Mouse (Mus musculus) bone marrow, adult 2 months (tissue): ENCODE measurements around the gene Serpina5. TPM values are rescaled to one million over a fixed set of nuclear protein-coding genes. Genes with fewer than 3 reads are reported as not detected.

Experiments
- H3K27ac ChIP-seq: fragments of 200-500 bp; 2 replicates; pipeline ENCODE4 v1.5.1; 2012; ENCODE audit warnings: low read depth, mild to moderate bottlenecking, control low read depth, inconsistent platforms, low read length; ENCODE audit not compliant: control insufficient read depth, poor library complexity, insufficient read depth
- H3K4me1 ChIP-seq: fragments of 200-500 bp; 2 replicates; pipeline ENCODE4 v1.6.1; 2011; ENCODE audit warnings: low read length; ENCODE audit not compliant: control insufficient read depth, insufficient read depth
- H3K4me3 ChIP-seq: fragments of 200-500 bp; replicated peaks from 2 replicates; pipeline ENCODE3; 2011; ENCODE audit warnings: mild to moderate bottlenecking, low read depth, low read length, control low read depth; ENCODE audit not compliant: control insufficient read depth
- CTCF ChIP-seq: fragments of 200-500 bp; IDR thresholded peaks from 2 replicates; pipeline ENCODE4 v1.5.1; 2011; ENCODE audit warnings: low read length, control low read depth; ENCODE audit not compliant: control insufficient read depth, insufficient read depth
- POLR2A ChIP-seq: fragments of 200-500 bp; IDR thresholded peaks from 2 replicates; pipeline ENCODE4 v1.6.1; 2011; ENCODE audit warnings: low read depth, mild to moderate bottlenecking, control low read depth, low read length, borderline replicate concordance; ENCODE audit not compliant: control insufficient read depth
- WGBS: fragments of 180-500 bp; shearing (Covaris S2); methylation state at CpG from one replicate; pipeline ENCODE4 v1.1.7; 2018; 5-methylcytosine and 5-hydroxymethylcytosine counted together
- polyA plus RNA-seq: library from polyadenylated mRNA; stranded (reverse); fragments of >200 nt; gene quantifications from 2 replicates; pipeline ENCODE4 v1.2.4, GENCODE M21; 2011; ENCODE audit warnings: low replicate concordance; ENCODE audit not compliant: missing spikeins, insufficient read depth, insufficient read length

Serpina5 gene
- polyA plus RNA-seq, 1 experiment, result not detected

DNA sequence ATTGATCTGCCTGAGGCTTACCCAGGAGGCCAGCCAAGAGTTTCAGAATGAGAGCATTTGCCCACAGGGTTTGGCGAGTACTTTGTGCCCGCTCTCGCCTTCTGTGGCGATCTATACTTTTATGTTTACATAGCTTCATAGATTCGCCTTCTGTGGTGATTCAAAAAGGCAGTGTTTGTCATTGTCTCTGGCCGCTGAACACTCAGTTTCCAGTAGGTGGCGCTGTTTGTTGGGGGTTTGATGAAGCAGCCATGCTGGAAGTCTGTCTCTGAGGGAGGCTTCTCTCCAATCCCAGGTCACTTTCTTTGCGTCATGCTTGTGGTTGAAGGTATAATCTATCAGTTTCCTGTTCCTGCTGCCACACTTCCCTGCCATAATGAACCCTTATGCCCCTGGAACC is 34.7 kb upstream of the Serpina5 start:
- H3K27ac ChIP-seq, result no peak overlapping the region
- 17% methylated on average over 8 of the region's 8 CpGs for WGBS
- TF ChIP-seq CTCF, result peak; percentile 59
- no peak for TF ChIP-seq POLR2A
- H3K4me3 ChIP-seq, result no peak overlapping the region
- no peaks in the 10 kb centered on the region for H3K4me1 ChIP-seq

DNA sequence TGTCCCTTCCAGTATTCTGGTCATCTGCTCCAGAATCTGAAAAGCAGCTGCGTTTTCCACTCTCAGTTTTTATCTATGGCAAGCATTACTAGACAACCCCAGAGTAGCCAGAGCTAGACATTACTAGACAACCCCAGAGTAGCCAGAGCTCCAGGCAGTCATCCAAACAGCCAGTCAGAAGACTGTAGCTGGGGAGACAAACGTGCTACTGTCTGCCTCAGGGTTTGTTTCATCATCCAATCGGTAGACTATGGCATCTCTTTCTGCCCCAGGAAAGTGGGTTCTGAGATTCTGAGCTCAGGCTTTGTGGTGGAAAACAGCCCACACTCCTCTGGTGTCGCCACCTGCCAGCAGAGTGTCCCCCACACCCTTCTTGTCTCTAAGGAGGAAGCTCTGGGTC is 33.4 kb upstream of the Serpina5 start:
- no peaks in the 10 kb centered on the region for H3K4me1 ChIP-seq
- H3K27ac ChIP-seq, result 0 out of 2 replicates have a peak overlapping the region, but pooled peaks have one; percentile 19
- H3K4me3 ChIP-seq, result no peak overlapping the region
- TF ChIP-seq POLR2A, result no peak
- no peak for TF ChIP-seq CTCF
- 8% methylated on average over 4 of the region's 4 CpGs for WGBS

DNA sequence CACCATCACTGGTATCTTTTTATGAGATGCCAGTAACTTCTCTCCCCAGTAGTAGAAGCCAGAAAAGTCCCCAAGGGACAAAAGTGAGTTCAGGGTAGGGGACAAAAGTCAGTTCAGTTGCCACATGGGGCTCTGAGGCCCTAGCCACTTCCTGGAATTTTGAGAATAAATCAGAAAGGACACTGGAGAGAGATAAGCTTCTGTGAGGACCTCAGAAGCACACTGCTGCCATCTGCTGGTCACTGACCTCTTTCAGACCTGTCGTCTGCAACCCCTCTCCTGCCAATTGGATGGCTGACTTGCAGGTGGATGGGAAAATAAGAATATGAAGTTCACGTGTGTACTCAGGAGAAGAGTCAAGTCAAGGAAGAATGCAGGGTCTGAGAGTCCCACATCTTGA is 31.3 kb upstream of the Serpina5 start:
- no peak overlapping the region for H3K27ac ChIP-seq
- WGBS, result 3% methylated on average over 2 of the region's 2 CpGs
- H3K4me3 ChIP-seq, result no peak overlapping the region
- no peaks in the 10 kb centered on the region for H3K4me1 ChIP-seq
- TF ChIP-seq POLR2A, result no peak
- TF ChIP-seq CTCF, result peak; percentile 77

DNA sequence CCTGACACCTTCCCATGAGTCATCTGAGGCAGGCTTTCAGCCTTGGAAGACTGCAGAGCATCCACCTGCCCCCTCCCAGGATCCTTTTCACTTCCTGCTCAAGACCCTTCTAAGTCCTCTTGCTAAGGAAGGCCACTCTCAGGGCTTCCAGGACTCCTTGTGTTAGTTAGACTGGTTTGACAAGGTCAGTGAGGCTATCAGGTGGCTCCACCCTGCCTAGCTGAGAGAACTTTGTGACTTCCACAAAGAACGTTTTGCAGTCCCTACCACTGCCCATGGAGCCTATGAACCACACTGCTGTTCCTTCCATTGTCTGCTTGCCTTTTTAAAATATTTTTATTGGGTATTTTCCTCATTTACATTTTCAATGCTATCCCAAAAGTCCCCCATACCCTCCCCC is 29.2 kb upstream of the Serpina5 start:
- WGBS, result 28% methylated on average over 1 of the region's 1 CpGs
- TF ChIP-seq CTCF (no peak), POLR2A (no peak)
- Histone ChIP-seq H3K27ac (no peak overlapping the region), H3K4me1 (no peaks in the 10 kb centered on the region), H3K4me3 (no peak overlapping the region)

DNA sequence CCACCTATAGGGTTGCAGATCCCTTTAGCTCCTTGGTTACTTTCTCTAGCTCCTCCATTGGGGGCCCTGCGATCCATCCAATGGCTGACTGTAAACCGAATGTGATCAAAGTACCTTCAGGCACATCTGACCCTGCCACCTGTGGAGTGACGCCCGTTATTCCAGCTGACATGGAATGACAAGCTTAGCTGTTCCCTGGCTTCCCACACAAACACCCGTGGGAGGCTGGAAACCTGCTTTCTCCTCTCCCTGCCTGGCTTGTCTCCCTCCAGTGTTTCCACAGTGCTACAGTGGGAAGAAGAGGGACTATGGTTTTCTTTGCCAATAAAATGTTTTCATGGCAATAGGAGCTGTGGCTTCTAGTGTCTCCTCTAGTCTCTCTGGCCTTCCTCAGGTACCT is 28.6 kb upstream of the Serpina5 start:
- Histone ChIP-seq H3K27ac (no peak overlapping the region), H3K4me3 (no peak overlapping the region), H3K4me1 (no peaks in the 10 kb centered on the region)
- no peak for TF ChIP-seq CTCF
- TF ChIP-seq POLR2A, result no peak
- WGBS, result 74% methylated on average over 5 of the region's 5 CpGs

DNA sequence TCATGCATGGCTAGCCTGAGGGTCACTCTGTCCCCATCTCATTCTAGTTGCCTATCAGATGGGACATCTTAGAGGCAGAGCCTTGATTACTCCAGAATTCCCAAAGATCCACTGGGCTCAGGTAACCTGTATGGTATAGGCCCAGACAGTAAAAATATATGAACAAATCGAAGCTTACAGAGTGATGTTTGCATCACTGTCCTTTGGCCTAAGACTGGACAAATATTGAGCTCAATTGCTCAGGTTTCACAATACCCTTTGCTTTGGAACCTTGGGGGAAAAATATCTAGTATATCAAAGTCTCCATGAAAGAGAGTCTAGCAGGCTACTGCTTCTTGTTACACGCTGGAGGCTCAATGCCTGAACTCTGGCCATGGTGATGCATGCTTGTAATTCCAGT is 10.8 kb upstream of the Serpina5 start:
- TF ChIP-seq CTCF (no peak), POLR2A (no peak)
- no peak overlapping the region for H3K27ac ChIP-seq
- no peaks in the 10 kb centered on the region for H3K4me1 ChIP-seq
- H3K4me3 ChIP-seq, result no peak overlapping the region
- 70% methylated on average over 2 of the region's 2 CpGs for WGBS

DNA sequence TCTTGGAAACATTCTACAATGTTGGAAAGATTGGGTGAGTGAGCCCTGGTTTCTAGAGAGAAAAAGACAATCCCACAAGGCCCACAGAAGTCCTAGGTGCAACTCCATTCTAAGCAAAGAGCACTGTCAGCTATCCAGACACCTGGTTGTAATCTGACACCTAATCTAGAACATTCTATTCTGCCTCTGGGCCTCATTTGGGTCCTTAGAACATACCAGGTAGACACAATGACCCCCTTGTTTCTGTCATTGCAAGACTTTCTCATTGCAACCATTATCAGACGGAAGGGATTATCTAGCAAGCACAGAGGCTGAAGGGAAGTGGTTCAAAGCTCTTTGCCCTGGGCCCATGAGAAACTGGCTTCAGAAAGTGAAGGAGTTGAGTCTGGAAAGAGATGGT is 9.6 kb upstream of the Serpina5 start:
- no peak overlapping the region for H3K27ac ChIP-seq
- 70% methylated on average over 1 of the region's 1 CpGs for WGBS
- H3K4me1 ChIP-seq, result no peaks in the 10 kb centered on the region
- no peak overlapping the region for H3K4me3 ChIP-seq
- TF ChIP-seq POLR2A (no peak), CTCF (no peak)

DNA sequence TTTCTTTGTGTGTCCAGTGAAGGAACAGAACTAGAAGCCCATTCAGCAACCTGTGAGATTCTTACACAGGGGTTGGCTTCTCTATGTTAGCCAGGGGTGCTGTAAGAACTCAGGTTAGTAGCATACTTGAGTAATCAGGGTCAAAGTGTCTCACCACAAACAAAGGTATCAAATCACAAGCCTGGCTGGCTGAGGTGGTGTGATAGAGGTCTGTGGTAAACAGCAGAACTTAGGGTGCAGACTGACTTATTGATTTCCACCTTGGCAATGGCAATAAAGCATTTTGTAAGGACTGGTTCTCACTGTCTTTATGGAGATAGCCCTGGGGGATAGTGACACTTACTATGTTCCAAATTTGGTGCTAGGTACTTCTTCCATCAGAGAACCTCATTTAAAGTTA is 4.9 kb downstream of the Serpina5 start:
- Histone ChIP-seq H3K4me1 (no peaks in the 10 kb centered on the region), H3K27ac (no peak overlapping the region), H3K4me3 (no peak overlapping the region)
- no peak for TF ChIP-seq CTCF
- no peak for TF ChIP-seq POLR2A

DNA sequence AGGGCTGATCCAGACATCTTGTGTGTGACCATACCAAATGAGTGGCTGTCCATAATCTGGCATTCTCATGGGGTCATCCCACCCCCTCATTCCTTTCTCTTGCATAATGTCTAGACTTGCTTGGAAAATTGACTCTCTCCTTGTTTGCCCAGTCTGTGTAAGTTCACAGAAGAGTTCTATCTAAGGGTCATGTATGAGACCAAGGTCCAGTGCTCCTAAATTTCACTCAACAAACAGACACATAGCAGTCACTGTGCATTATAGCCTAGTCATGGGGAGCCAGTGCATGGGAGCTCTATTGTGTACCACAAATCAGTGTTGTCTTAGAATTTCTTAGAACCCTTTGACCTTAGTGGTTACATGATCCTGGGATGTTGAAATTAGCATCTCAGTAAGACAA is 6.0 kb downstream of the Serpina5 start:
- TF ChIP-seq POLR2A (no peak), CTCF (no peak)
- no peak overlapping the region for H3K4me3 ChIP-seq
- no peak overlapping the region for H3K27ac ChIP-seq
- H3K4me1 ChIP-seq, result no peaks in the 10 kb centered on the region
